Mouse (Mus musculus): ENCODE results near the gene Bckdha. TPM values are rescaled to one million over a fixed set of nuclear protein-coding genes. Genes with fewer than 3 reads are reported as not detected.

The Bckdha gene
- polyA plus RNA-seq, 1 experiment from 2014 or later: 55.5 TPM

GRCm38 (mm10) chr7:25644136-25644535 is 14.6 kb downstream of the Bckdha start:
- no peak overlapping the region for H3K9ac ChIP-seq (ENCODE audit: low read length)
- no peak overlapping the region for H3K4me3 ChIP-seq (ENCODE audit: control insufficient read depth in 1 of 2, insufficient read depth in 1 of 2, low read depth in 1 of 2, low read length in 2 of 2)
- no peak overlapping the region for H3K4me2 ChIP-seq (ENCODE audit: low read length)
- no peaks in the 10 kb centered on the region for H3K9me3 ChIP-seq (ENCODE audit: control insufficient read depth, low read length)
- no peak for ATAC-seq (ENCODE audit: insufficient number of reproducible peaks, insufficient read depth, low FRiP score, low read depth)
- H3K27ac ChIP-seq (replicated peaks in 1 of 2; ENCODE audit: control insufficient read depth in 1 of 2, insufficient read depth in 1 of 2, low read depth in 2 of 2, low read length in 2 of 2): no peak overlapping the region
- 63% methylated on average over 10 of the region's 10 CpGs for WGBS
- peaks cover under 1 to 4% of the 10 kb centered on the region in 2 experiments; a peak in 1 of 4 replicates for H3K4me1 ChIP-seq (ENCODE audit: control insufficient read depth in 2 of 2, insufficient read depth in 2 of 2, low read length in 2 of 2)
- no peaks in the 10 kb centered on the region for H3K27me3 ChIP-seq (ENCODE audit: control insufficient read depth, insufficient read depth, low read length)
- peaks cover 10% of the 10 kb centered on the region; the same call in 1 of the 2 replicates for H3K36me3 ChIP-seq (ENCODE audit: control insufficient read depth, insufficient read depth, low read length)

- peaks cover 20% of the 10 kb centered on the region; the same call in 1 of the 2 replicates for H3K36me3 ChIP-seq (ENCODE audit: control insufficient read depth, insufficient read depth, low read length)
- H3K4me3 ChIP-seq (ENCODE audit: control insufficient read depth in 1 of 2, insufficient read depth in 1 of 2, low read depth in 1 of 2, low read length in 2 of 2): no peak overlapping the region
- no peak overlapping the region for H3K9ac ChIP-seq (ENCODE audit: low read length)
- no peak overlapping the region for H3K4me2 ChIP-seq (ENCODE audit: low read length)
- H3K27ac ChIP-seq (replicated peaks in 1 of 2; ENCODE audit: control insufficient read depth in 1 of 2, insufficient read depth in 1 of 2, low read depth in 2 of 2, low read length in 2 of 2): no peak overlapping the region
- H3K27me3 ChIP-seq (ENCODE audit: control insufficient read depth, insufficient read depth, low read length): no peaks in the 10 kb centered on the region
- H3K4me1 ChIP-seq (ENCODE audit: control insufficient read depth in 2 of 2, insufficient read depth in 2 of 2, low read length in 2 of 2): peaks cover 4 to 9% of the 10 kb centered on the region in 2 experiments; a peak in 1 of 4 replicates
- ATAC-seq (ENCODE audit: insufficient number of reproducible peaks, insufficient read depth, low FRiP score, low read depth): no peak
- H3K9me3 ChIP-seq (ENCODE audit: control insufficient read depth, low read length): no peaks in the 10 kb centered on the region
- whole genome bisulfite sequencing: 95% methylated on average over 4 of the region's 4 CpGs
Measured at GRCm38 (mm10) chr7:25639754-25640153, 19.0 kb downstream of the Bckdha start.

- peaks cover 29% of the 10 kb centered on the region; the same call in 1 of the 2 replicates for H3K36me3 ChIP-seq (ENCODE audit: control insufficient read depth, insufficient read depth, low read length)
- H3K9ac ChIP-seq (ENCODE audit: low read length): no peak overlapping the region
- H3K27ac ChIP-seq (replicated peaks in 1 of 2; ENCODE audit: control insufficient read depth in 1 of 2, insufficient read depth in 1 of 2, low read depth in 2 of 2, low read length in 2 of 2): no peak overlapping the region
- H3K9me3 ChIP-seq (ENCODE audit: control insufficient read depth, low read length): no peaks in the 10 kb centered on the region
- H3K4me1 ChIP-seq (ENCODE audit: control insufficient read depth in 2 of 2, insufficient read depth in 2 of 2, low read length in 2 of 2): peaks cover 4 to 6% of the 10 kb centered on the region in 2 experiments; a peak in 1 of 4 replicates
- H3K4me3 ChIP-seq (ENCODE audit: control insufficient read depth in 1 of 2, insufficient read depth in 1 of 2, low read depth in 1 of 2, low read length in 2 of 2): no peak overlapping the region
- no peak overlapping the region for H3K4me2 ChIP-seq (ENCODE audit: low read length)
- WGBS: 72% methylated on average over 5 of the region's 5 CpGs
- ATAC-seq (ENCODE audit: insufficient number of reproducible peaks, insufficient read depth, low FRiP score, low read depth): no peak
- H3K27me3 ChIP-seq (ENCODE audit: control insufficient read depth, insufficient read depth, low read length): no peaks in the 10 kb centered on the region
Measured at GRCm38 (mm10) chr7:25637099-25637498, 21.7 kb downstream of the Bckdha start.

GRCm38 (mm10) chr7:25636373-25636772 is 22.4 kb downstream of the Bckdha start:
- no peak for ATAC-seq (ENCODE audit: insufficient number of reproducible peaks, insufficient read depth, low FRiP score, low read depth)
- no peak overlapping the region for H3K27ac ChIP-seq (replicated peaks in 1 of 2; ENCODE audit: control insufficient read depth in 1 of 2, insufficient read depth in 1 of 2, low read depth in 2 of 2, low read length in 2 of 2)
- no peaks in the 10 kb centered on the region for H3K9me3 ChIP-seq (ENCODE audit: control insufficient read depth, low read length)
- H3K36me3 ChIP-seq (ENCODE audit: control insufficient read depth, insufficient read depth, low read length): peaks cover 34% of the 10 kb centered on the region; the same call in 1 of the 2 replicates
- no peak overlapping the region for H3K4me2 ChIP-seq (ENCODE audit: low read length)
- 12% methylated on average over 3 of the region's 3 CpGs for WGBS
- H3K9ac ChIP-seq (ENCODE audit: low read length): no peak overlapping the region
- no peaks in the 10 kb centered on the region for H3K27me3 ChIP-seq (ENCODE audit: control insufficient read depth, insufficient read depth, low read length)
- peaks cover 4 to 6% of the 10 kb centered on the region in 2 experiments; a peak in 1 of 4 replicates for H3K4me1 ChIP-seq (ENCODE audit: control insufficient read depth in 2 of 2, insufficient read depth in 2 of 2, low read length in 2 of 2)
- H3K4me3 ChIP-seq (ENCODE audit: control insufficient read depth in 1 of 2, insufficient read depth in 1 of 2, low read depth in 1 of 2, low read length in 2 of 2): no peak overlapping the region

- H3K4me1 ChIP-seq (ENCODE audit: control insufficient read depth in 2 of 2, insufficient read depth in 2 of 2, low read length in 2 of 2): peaks cover 7 to 9% of the 10 kb centered on the region in 2 experiments; a peak in 3 of 4 replicates
- H3K9me3 ChIP-seq (ENCODE audit: control insufficient read depth, low read length): no peaks in the 10 kb centered on the region
- no peak overlapping the region for H3K4me2 ChIP-seq (ENCODE audit: low read length)
- H3K27ac ChIP-seq (replicated peaks in 1 of 2; ENCODE audit: control insufficient read depth in 1 of 2, insufficient read depth in 1 of 2, low read depth in 2 of 2, low read length in 2 of 2): no peak overlapping the region
- no peak for ATAC-seq (ENCODE audit: insufficient number of reproducible peaks, insufficient read depth, low FRiP score, low read depth)
- H3K9ac ChIP-seq (ENCODE audit: low read length): no peak overlapping the region
- peaks cover 46% of the 10 kb centered on the region for H3K36me3 ChIP-seq (ENCODE audit: control insufficient read depth, insufficient read depth, low read length)
- WGBS: 84% methylated on average over 5 of the region's 5 CpGs
- no peaks in the 10 kb centered on the region for H3K27me3 ChIP-seq (ENCODE audit: control insufficient read depth, insufficient read depth, low read length)
- H3K4me3 ChIP-seq (ENCODE audit: control insufficient read depth in 1 of 2, insufficient read depth in 1 of 2, low read depth in 1 of 2, low read length in 2 of 2): no peak overlapping the region
Measured at GRCm38 (mm10) chr7:25632679-25633078, 26.1 kb downstream of the Bckdha start.

GRCm38 (mm10) chr7:25628323-25628620 is 30.5 kb downstream of the Bckdha start:
- 31% methylated on average over 8 of the region's 8 CpGs for WGBS
- Histone ChIP-seq H3K4me2 (ENCODE audit: low read length) (peak overlapping the region; percentile 67), H3K27ac (replicated peaks in 1 of 2; ENCODE audit: control insufficient read depth in 1 of 2, insufficient read depth in 1 of 2, low read depth in 2 of 2, low read length in 2 of 2) (no peak overlapping the region), H3K4me1 (ENCODE audit: control insufficient read depth in 2 of 2, insufficient read depth in 2 of 2, low read length in 2 of 2) (peaks cover 11 to 37% of the 10 kb centered on the region in 2 experiments; a peak in 3 of 4 replicates), H3K9me3 (ENCODE audit: control insufficient read depth, low read length) (no peaks in the 10 kb centered on the region), H3K36me3 (ENCODE audit: control insufficient read depth, insufficient read depth, low read length) (peaks cover 59% of the 10 kb centered on the region), H3K9ac (ENCODE audit: low read length) (peak overlapping the region; percentile 68), H3K27me3 (ENCODE audit: control insufficient read depth, insufficient read depth, low read length) (no peaks in the 10 kb centered on the region), H3K4me3 (ENCODE audit: control insufficient read depth in 1 of 2, insufficient read depth in 1 of 2, low read depth in 1 of 2, low read length in 2 of 2) (peak overlapping the region; percentile 43 to 45; a peak in 2 of 4 replicates)
- no peak for ATAC-seq (ENCODE audit: insufficient number of reproducible peaks, insufficient read depth, low FRiP score, low read depth)

- no peaks in the 10 kb centered on the region for H3K9me3 ChIP-seq (ENCODE audit: control insufficient read depth, low read length)
- peaks cover 11 to 37% of the 10 kb centered on the region in 2 experiments; a peak in 3 of 4 replicates for H3K4me1 ChIP-seq (ENCODE audit: control insufficient read depth in 2 of 2, insufficient read depth in 2 of 2, low read length in 2 of 2)
- H3K36me3 ChIP-seq (ENCODE audit: control insufficient read depth, insufficient read depth, low read length): peaks cover 60% of the 10 kb centered on the region
- WGBS: 14% methylated on average over 35 of the region's 38 CpGs
- peak overlapping the region; percentile 48 to 79; a peak in 3 of 4 replicates for H3K27ac ChIP-seq (replicated peaks in 1 of 2; ENCODE audit: control insufficient read depth in 1 of 2, insufficient read depth in 1 of 2, low read depth in 2 of 2, low read length in 2 of 2)
- H3K9ac ChIP-seq (ENCODE audit: low read length): peak overlapping the region; percentile 68
- peak overlapping the region; percentile 67 for H3K4me2 ChIP-seq (ENCODE audit: low read length)
- peak overlapping the region; percentile 43 to 45 for H3K4me3 ChIP-seq (ENCODE audit: control insufficient read depth in 1 of 2, insufficient read depth in 1 of 2, low read depth in 1 of 2, low read length in 2 of 2)
- 0 out of 2 replicates have a peak, but pooled peaks have one; percentile 55 for ATAC-seq (ENCODE audit: insufficient number of reproducible peaks, insufficient read depth, low FRiP score, low read depth)
- H3K27me3 ChIP-seq (ENCODE audit: control insufficient read depth, insufficient read depth, low read length): no peaks in the 10 kb centered on the region
Measured at GRCm38 (mm10) chr7:25627431-25628322, 31.1 kb downstream of the Bckdha start.

All from heart, embryonic 14.5 days (tissue).